Mouse (Mus musculus) adrenal gland, postnatal 10 days (tissue): ENCODE data around the gene Adap2. TPM values are rescaled to one million over a fixed set of nuclear protein-coding genes. Genes with fewer than 3 reads are reported as not detected.

ENCODE experiments used
- DNase-seq: peaks from one replicate; pipeline ENCODE4 v3.0.0; 2021; ENCODE audit warnings: mixed read lengths
- total RNA-seq, 2 experiments: library from RNA; stranded (reverse); gene quantifications; 2 replicates each; pipeline ENCODE4 v1.2.3; 2021

Adap2 gene
- total RNA-seq, 2 experiments from 2014 or later, result 10.4 to 12.5 TPM

GRCm38 (mm10) chr11:80199316-80199715 is 45.4 kb downstream of the Adap2 start:
- DNase-seq, result no peak

DNA sequence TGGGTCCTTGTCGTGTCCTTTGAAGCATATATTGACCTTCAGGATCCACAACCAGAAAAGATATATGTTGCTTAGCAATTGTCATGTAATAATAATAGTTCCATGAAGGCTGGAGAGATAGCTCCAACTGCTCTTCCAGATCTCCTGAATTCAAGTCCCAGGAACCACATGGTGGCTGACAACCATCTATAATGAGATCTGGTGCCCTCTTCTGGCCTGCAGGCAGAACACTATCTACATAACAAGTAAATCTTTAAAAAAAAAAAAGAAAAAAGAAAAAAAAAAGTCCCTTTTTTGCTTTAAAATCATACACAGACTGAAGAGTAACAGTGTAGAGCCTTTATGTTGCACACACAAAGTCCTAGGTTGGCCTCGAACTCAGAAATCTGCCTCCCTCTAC is 45.9 kb downstream of the Adap2 start:
- DNase-seq, result no peak

DNA sequence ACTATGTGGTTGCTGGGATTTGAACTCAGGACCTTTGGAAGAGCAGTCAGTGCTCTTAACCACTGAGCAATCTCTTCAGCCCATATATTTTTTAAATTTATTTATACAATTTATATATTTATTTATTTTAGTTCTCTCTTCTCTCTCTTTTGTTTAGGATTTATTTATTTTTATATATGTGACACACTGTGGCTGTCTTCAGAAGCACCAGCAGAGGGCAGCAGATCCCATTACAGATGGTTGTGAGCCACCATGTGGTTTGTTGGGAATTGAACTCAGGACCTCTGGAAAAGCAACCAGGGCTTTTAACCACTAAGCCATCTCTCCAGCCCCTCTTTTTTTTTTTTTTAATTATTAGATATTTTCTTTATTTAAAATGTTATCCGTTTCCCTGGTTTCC is 46.4 kb downstream of the Adap2 start:
- peak; percentile 38 for DNase-seq

DNA sequence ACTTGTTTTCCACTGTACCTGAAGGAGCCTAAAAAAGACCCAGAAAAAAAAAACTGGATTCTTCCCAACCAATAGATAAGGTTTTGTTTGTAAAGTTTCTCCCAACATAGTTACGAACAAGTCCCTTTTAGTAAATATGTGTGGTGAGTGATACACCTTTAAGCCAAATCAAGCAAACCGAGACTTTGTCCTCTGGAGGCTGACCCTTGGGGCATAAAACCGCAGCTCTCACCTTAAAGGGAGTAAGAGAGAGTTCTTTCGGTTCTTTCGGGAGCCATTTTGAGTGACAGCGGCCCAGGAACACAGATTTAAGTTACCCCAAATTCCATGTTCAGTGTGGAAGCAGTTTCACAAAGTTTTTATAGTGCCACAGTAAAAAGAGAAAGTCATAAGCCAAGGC is 48.4 kb downstream of the Adap2 start:
- no peak for DNase-seq

- no peak for DNase-seq
Observed at GRCm38 (mm10) chr11:80204037-80204436, 50.1 kb downstream of the Adap2 start.

DNA sequence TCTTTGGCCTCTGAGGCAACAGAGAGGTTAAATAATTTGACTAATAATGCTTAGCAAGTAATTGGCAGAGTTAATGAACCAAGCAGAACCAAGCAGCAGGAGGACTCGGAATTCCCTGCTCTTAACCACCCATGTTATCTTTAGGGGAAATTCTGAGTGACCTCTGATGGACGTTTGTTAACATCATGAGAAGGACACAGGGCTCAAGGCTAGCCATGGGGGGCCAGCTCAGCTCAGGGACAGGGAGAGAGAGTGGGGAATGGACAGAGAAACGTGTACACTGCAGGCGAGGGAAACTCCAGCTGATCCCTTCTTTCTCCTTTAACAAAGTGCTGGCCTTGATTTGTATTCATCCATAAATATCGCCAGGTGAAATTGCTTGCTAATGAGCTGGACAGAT is 51.0 kb downstream of the Adap2 start:
- no peak for DNase-seq

- DNase-seq, result no peak
Observed at GRCm38 (mm10) chr11:80208465-80208859, 54.6 kb downstream of the Adap2 start.

DNA sequence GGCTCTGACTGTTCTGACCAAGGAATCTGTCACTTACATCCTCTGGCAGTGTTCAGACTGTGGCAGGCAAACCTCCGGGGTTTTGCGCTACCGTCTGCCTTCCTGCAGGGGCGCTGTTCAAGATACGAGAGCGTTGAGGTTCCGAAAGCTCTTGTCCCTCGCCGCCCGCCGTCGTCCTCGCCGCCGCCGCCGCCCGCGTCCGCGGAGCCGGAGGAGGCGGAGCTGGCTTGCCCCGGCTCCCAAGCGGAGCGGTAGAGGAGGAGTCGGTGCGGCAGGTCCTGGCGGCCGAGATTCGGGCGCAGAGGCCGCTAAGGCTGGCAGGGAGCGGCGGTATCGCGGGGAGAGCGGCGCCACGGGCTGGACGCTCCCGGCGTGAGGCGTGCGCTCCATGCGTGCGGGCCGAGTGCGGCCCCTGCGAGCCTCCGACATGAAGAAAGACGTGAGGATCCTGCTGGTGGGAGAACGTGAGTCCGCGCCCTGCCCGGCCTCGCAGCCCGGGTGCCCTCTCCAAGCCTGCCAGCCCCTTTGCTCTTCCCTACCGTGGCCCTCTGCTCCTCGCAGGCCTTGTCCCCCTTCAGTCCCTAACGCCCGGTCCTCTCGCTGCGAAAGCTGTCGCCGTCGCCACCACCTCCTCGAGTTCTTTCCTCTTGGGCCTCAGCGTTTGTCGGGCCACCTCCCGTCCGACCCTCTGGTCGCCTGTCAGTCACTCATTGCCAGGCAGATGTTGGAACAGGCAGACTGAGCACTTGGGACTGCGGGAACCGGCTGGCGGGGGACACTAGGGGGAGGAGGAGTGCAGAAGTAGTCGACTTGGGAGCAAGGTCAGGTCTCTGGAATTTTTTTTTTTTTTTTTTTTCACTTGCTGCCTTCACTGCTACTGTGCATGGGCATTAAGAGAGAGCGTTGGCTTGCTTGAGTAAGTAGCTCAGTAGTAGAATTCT is 55.2 kb downstream of the Adap2 start, which contains the start of gene Rhot1:
Rhot1 (plus strand) TSS at position 160 of the 941 bp plus-strand sequence.
- peak; percentile 99 for DNase-seq

DNA sequence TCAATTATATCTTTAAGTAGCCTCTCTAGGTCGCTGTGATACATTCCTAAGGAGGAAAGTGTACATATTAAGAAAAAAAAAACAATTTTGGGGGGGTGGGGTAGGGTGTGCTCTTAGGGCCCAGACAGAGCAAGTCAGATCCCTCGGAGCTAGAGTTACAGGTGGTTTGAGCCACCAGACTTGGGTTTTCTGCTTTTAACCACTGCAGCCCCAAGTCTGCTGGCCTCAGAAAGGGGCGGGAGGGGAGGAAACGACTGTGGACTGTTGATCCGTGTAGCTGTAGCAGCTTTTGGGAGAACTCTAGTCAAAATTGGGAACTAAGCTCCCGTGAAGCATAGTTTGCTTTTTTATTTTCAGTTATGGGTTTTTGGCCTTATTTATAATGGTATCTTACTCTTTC is 56.4 kb downstream of the Adap2 start:
- no peak for DNase-seq

DNA sequence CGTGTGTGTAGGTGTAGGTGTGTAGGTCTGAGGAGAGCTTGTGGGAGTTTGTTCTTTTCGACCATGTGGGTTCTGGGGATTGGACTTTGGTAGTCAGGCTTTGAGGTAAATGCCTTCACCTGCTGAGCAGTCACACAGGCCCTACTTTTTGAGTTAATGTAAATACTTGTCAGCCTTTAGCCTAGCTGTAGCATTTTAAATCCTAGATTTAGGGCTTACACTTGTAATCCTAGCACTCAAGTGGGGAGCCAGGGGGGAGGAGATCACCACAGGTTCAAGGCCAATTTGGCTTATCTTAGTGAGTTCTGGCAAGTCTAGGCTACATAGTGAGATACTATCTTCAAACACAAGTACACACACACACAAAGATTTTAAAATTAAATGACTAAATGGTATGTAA is 58.4 kb downstream of the Adap2 start:
- DNase-seq, result no peak

- DNase-seq, result no peak
Observed at GRCm38 (mm10) chr11:80215291-80215690, 61.4 kb downstream of the Adap2 start.

DNA sequence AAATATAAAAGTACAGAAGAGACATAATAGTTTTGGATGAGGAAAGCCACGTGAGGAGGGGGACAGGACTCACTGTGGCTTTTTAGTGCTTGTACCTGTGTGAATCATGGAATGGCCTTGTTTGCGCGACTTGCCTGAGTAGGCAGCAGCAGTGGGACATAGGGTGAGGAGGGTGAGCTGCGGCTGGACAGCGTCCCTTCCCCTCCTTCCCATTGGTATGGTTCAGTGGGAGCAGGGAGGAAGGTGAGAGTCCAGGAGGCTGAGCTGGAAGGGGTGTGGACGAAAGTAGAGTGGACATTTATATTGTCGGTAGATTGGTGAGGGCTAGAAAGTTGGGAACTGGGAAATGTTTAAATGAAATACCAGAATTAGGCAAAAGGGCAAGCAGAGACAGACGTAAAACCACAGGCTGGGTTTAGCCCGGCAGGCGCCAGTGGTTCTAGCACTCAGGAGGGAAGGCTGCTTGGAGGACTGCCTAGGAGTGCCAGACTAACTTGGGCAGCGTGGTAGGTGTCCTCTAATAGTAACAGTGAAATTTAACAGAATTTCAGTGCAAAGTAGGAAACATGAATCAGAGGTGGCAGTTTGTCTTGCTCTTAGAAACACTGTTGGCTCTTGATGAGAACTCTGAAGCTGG is 64.9 kb downstream of the Adap2 start:
- DNase-seq, result peak; percentile 42

Other genes starting within 250 kb of the Adap2 start
- gene Utp6, start 191.7 kb upstream of the Adap2 start, total RNA-seq, result 10 to 100 TPM; 31.3 to 32.4 TPM
- gene Suz12, start 161.0 kb upstream of the Adap2 start, total RNA-seq, result 10 to 100 TPM; 52.7 to 54.0 TPM
- gene Crlf3, start 73.1 kb upstream of the Adap2 start, total RNA-seq, result 10 to 100 TPM; 22.0 to 26.6 TPM
- gene Atad5, start 64.7 kb upstream of the Adap2 start, total RNA-seq, result 1 to 10 TPM; 4.2 to 6.3 TPM
- 10 to 100 TPM; 23.1 to 28.1 TPM for gene Tefm, start 11.9 kb upstream of the Adap2 start, total RNA-seq
- gene Rnf135, start 29.7 kb downstream of the Adap2 start, total RNA-seq, result 10 to 100 TPM in 1 of 2 experiments, 1 to 10 TPM in 1; 6.9 to 11.0 TPM
- gene Rhot1, start 54.9 kb downstream of the Adap2 start, total RNA-seq, result 10 to 100 TPM; 56.5 to 69.3 TPM
- gene Rhbdl3, start 146.8 kb downstream of the Adap2 start, total RNA-seq, result 1 to 10 TPM; 3.0 to 3.9 TPM
- gene 5730455P16Rik, start 223.9 kb downstream of the Adap2 start, total RNA-seq, result 10 to 100 TPM; 14.9 to 21.1 TPM
- gene Zfp207, start 229.2 kb downstream of the Adap2 start, total RNA-seq, result 100 to 1,000 TPM; 134 to 158 TPM